Mouse (Mus musculus) gastrocnemius, postnatal 25 days (tissue): ENCODE measurements around the gene Dtl. TPM values are rescaled to one million over a fixed set of nuclear protein-coding genes. Genes with fewer than 3 reads are reported as not detected.
"Not testable (repeated sequence)": the region's sequence is repeated elsewhere in the genome, so short reads cannot be mapped to it uniquely, and the experiment has no call there.

Experiments
- DNase-seq: peaks from one replicate; pipeline ENCODE4 v3.0.0; 2022
- total RNA-seq, 2 experiments: library from RNA; stranded (reverse); gene quantifications; 1 replicate in 1 of 2; 2 replicates in 1 of 2; pipeline ENCODE4 v1.2.3; 2021

Gene Dtl
- total RNA-seq, 2 experiments from 2014 or later = 0.18 to 0.78 TPM

- DNase-seq = no peak
These were observed 55.8 kb downstream of the Dtl start for GRCm38 (mm10) chr1:191519329-191520066.

GRCm38 (mm10) chr1:191518911-191519310 lies 56.4 kb downstream of the Dtl start:
- no peak for DNase-seq

GRCm38 (mm10) chr1:191517969-191518368 lies 57.4 kb downstream of the Dtl start:
- DNase-seq = no peak

- no peak for DNase-seq
These were observed 58.3 kb downstream of the Dtl start for GRCm38 (mm10) chr1:191517056-191517455.

GRCm38 (mm10) chr1:191516351-191516750 lies 59.0 kb downstream of the Dtl start:
- DNase-seq = not testable (repeated sequence)

GRCm38 (mm10) chr1:191513195-191513594 lies 62.1 kb downstream of the Dtl start:
- DNase-seq = no peak

GRCm38 (mm10) chr1:191512383-191512782 lies 63.0 kb downstream of the Dtl start:
- DNase-seq = no peak

- no peak for DNase-seq
These were observed 63.8 kb downstream of the Dtl start for GRCm38 (mm10) chr1:191511503-191511902.

GRCm38 (mm10) chr1:191509865-191510264 lies 65.5 kb downstream of the Dtl start:
- no peak for DNase-seq

- DNase-seq = no peak
These were observed 66.2 kb downstream of the Dtl start for GRCm38 (mm10) chr1:191509131-191509530.

GRCm38 (mm10) chr1:191506791-191507190 lies 68.6 kb downstream of the Dtl start:
- no peak for DNase-seq

- no peak for DNase-seq
These were observed 75.7 kb downstream of the Dtl start for GRCm38 (mm10) chr1:191499666-191500065.

GRCm38 (mm10) chr1:191498271-191498955 lies 76.9 kb downstream of the Dtl start:
- DNase-seq = no peak

- DNase-seq = no peak
These were observed 78.7 kb downstream of the Dtl start for GRCm38 (mm10) chr1:191496676-191497075.

GRCm38 (mm10) chr1:191495051-191495467 lies 80.3 kb downstream of the Dtl start:
- DNase-seq = peak; percentile 44

GRCm38 (mm10) chr1:191494303-191494655 lies 81.1 kb downstream of the Dtl start:
- DNase-seq = no peak

- peak; percentile 45 for DNase-seq
These were observed 81.7 kb downstream of the Dtl start for GRCm38 (mm10) chr1:191493476-191494302.

- peak; percentile 57 for DNase-seq
These were observed 84.9 kb downstream of the Dtl start for GRCm38 (mm10) chr1:191490446-191490845.
